ENCODE assay signal across 27 mouse cellular contexts in the genomic region with DNA sequence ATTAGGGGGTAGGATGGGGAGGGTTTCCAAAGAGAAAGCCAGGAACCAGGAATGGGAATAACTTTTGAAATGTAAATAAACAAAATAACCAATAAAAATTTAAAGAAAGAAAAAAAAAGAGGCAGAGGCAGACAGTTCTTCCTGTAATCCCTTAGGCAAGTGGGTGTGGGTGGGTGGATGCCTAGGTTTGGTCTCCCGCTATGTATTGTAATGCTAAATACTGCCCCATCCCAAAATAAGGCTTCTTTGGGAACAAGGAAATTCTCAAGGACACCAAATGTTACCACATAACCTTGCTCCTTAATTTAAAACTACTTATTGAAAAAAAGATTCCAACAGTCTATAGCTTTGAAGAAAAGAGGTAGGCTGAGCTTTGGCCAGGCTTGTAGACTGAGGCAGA.
"Had no signal": no experiment of that assay in that cellular context is flagged by ENCODE, and none has a peak within 500 bp of the region (broad histone marks: within the 10 kb centered on the region; RNA-seq: fewer than 3 reads in every experiment).

No protein-coding gene starts in this region.

- H3K4me1 ChIP-seq: heart, embryonic 10.5 days; heart, embryonic 12.5 days; hindbrain, embryonic 10.5 days; hindbrain, embryonic 12.5 days; intestine, embryonic 15.5 days; limb, embryonic 10.5 days; limb, embryonic 12.5 days; liver, embryonic 13.5 days; liver, embryonic 15.5 days had no signal

- H3K4me2 ChIP-seq: heart, embryonic 12.5 days; hindbrain, embryonic 12.5 days; hindbrain, embryonic 14.5 days; intestine, embryonic 15.5 days; limb, embryonic 12.5 days; liver, embryonic 11.5 days; liver, embryonic 13.5 days; liver, embryonic 15.5 days had no signal

- ATAC-seq: hindbrain, embryonic 16.5 days; inflammation-experienced regulatory T-cells, adult 6 months; intestine, embryonic 15.5 days; intestine, postnatal 0 days had no signal

- H3K36me3 ChIP-seq: heart, embryonic 10.5 days; heart, embryonic 12.5 days; hindbrain, embryonic 10.5 days; hindbrain, embryonic 12.5 days; intestine, embryonic 15.5 days; limb, embryonic 10.5 days; limb, embryonic 12.5 days; liver, embryonic 13.5 days; liver, embryonic 15.5 days had no signal

- H3K27ac ChIP-seq: heart, embryonic 10.5 days; hindbrain, embryonic 10.5 days; hindbrain, embryonic 12.5 days; hindbrain, embryonic 14.5 days; intestine, embryonic 15.5 days; kidney, postnatal 0 days; limb, embryonic 10.5 days; limb, embryonic 12.5 days; liver, embryonic 13.5 days; liver, embryonic 15.5 days had no signal

- DNase-seq: gastrocnemius, postnatal 14 days; gastrocnemius, postnatal 36 days; heart, adult 18-20 months; heart, postnatal 10 days; heart, postnatal 4 days; kidney, adult 18-20 months; kidney, adult 8-10 months; kidney, postnatal 14 days; kidney, postnatal 36 days; layer of hippocampus, adult 9-11 months; layer of hippocampus, postnatal 36 days; liver; liver, embryonic 13.5 days had no signal

- H3K27me3 ChIP-seq: heart, embryonic 12.5 days; hindbrain, embryonic 12.5 days; intestine, embryonic 15.5 days; limb, embryonic 12.5 days; liver, embryonic 13.5 days; liver, embryonic 15.5 days had no signal

- H3K9me3 ChIP-seq: heart, embryonic 10.5 days; heart, embryonic 12.5 days; hindbrain, embryonic 10.5 days; hindbrain, embryonic 12.5 days; intestine, embryonic 15.5 days; limb, embryonic 10.5 days; limb, embryonic 12.5 days; liver, embryonic 13.5 days; liver, embryonic 15.5 days had no signal

- H3K4me3 ChIP-seq: heart, embryonic 10.5 days; heart, embryonic 12.5 days; hindbrain, embryonic 10.5 days; hindbrain, embryonic 12.5 days; intestine, embryonic 15.5 days; limb, embryonic 10.5 days; limb, embryonic 12.5 days; liver, embryonic 13.5 days; liver, embryonic 15.5 days had no signal

- H3K9ac ChIP-seq: heart, embryonic 12.5 days; hindbrain, embryonic 12.5 days; hindbrain, embryonic 14.5 days; intestine, embryonic 15.5 days; limb, embryonic 12.5 days; liver, embryonic 13.5 days; liver, embryonic 15.5 days had no signal
